Mouse (Mus musculus) adipocyte (in vitro differentiated cells): Measurements from ENCODE around the gene Fam163b.

Experiments used
- DNase-seq: peaks from one replicate; pipeline ENCODE4 v3.0.0-alpha.2; 2016; ENCODE audit warnings: low spot score

Fam163b gene

DNA sequence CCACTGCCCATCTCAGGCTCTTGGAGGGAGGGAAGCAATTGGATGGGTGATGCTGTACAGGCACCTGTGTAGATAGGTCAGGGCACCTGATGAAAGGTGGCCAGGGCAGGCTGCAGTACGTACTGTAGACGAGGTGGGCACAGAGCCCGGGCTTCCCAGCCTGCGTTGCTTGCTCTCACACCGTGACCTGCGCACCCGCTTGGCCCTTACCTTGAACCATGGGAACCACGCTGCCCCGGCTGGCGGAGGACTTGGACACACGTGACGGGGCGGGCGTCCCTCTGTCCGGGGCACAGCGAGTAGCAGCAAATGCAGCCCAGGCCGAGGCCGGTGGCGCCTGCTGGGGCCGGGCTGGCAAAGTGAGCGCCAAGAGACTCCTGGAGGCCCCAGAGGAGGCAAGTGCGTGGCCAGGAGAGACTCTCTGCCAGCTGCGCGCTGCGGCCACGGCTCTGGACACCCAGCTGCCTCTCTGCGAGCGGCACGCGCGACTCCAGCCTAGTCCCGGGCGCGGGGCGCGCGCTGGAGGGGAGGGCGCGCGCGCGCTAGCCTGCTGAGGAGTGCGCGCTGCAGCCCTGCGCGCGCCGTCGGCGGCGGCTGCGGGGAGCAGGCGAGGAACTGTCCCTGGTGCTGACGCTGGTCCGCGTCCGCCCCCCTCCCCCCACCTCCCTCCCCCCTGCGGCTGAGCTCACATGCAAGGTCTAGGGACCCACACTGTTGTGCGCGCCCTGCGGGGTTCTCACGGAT lies at the start of gene Fam163b:
Fam163b (minus strand) TSS at position 542 of the 744 bp plus-strand sequence.
- no peak for DNase-seq

DNA sequence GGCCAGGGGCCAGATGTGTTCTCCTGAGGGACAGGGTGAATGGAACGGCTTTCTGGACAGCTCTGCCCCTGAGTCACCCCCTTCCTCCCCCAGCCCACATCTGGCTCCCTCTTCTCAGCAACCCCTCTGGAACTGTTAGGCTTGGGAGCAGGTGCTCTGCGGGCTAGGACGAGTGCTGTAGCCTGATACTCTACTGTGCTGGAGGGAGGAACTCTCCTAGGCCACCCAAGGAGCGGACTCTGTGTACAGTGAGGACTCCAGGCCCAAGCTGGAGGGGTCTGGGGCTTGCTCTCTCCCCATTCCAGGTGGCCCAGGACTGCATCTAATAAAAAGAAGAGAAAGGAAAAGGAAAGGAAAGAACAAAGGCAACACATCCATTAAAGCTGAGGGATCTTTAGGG lies 47.7 kb upstream of the Fam163b start:
- DNase-seq = no peak

DNA sequence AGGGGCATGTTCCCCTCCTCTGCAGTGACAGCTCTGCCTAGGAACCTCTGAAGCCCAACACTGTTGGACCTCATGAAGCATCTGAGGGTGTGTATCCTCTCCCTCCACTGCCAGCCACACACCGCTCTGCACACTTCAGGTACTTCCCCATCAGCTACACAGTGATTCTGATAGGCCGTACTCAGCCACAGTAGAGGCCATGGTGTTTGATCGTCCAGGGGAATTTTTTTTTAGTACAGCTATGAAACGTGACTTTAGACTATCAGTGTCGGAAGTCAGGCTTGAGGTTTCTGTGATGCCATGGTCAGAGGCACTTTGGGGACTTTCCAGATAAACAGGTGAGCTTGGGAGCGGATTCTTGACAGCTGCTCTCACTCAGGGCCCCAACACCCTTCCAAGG lies 45.2 kb upstream of the Fam163b start:
- no peak for DNase-seq

DNA sequence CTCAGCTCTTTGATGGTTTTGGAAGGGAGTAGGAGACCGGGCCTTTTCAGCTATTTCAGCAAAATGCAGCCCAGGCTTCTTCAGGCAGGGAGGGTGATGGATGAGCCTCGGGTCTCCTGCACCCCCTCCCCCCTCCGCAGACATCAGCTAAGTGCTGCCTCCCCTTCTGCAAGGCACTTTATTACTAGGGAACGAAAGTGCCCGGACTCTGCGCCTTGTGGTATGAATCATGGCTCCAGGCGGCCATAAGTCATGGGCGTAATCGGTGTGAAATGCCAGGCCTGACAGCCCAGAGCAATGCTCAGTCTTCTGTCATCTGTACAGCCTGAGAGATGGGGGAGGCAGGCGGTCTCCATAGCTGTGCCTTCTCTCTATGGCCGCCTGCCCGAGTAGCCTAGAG lies 41.4 kb upstream of the Fam163b start:
- peak; percentile 11 for DNase-seq

DNA sequence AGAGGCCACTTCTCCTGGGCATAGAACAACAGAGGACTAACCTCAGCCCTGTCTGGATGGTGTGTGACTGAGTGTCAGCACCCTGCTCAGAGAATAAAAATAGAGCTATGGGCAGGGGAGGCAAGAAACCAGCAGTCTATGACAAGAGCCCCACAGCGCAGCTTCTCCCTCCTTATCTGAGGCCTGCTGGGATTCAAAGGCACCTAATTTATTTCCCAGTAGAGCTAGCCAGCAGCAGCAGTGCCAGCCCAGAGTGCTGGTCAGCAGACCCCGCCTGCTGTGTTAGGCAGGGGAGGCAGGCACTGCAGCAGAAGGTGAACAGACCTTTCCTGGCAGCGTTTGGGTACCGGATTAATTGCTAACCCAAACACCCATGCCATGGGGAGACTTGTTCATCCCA lies 39.6 kb upstream of the Fam163b start:
- DNase-seq = no peak

DNA sequence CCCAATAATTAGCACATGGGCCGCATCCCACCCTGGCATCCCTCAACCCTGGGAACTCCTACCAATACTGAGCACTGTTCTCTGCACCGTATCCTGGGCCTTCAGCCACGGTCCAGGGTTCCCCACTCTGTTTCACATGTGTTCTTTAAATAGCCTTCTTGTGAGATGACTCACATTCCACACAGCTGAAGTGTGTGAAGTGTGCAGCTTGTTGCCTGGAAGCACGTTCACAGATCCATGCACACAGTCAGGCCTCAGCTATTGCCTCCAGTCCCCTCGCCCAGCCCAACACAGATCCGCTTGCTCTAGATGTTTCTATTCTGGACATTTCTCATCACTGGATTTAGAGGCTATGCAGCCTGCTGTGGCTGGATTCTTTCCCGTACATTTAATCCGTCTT lies 36.8 kb upstream of the Fam163b start:
- no peak for DNase-seq

DNA sequence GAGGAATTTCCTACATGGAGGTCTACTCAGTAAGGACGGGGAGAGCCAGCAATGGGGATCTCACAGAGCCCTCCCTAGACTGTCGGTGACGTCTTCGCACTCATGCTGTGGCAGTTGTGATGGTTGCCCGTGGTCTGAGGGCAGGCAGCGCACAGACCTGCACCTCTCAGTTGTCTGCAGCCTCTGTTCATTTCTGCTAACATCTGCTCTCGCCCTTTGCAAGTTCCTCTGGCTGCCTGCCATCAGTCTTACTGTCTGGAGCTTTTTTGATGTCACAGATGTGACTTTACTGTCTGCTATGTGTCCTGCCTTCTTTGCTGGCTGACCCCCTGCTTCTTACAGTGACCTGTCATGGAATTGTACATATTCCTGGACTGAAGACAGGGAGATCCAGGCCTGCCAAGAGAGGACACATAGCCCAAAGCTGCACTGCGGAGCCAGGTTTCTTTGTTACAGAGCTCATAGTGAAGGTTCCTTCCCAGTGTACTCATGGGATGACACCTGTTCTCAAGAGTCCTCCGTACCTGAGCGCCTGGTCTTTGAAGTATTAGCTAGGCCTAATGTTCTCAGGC lies 33.5 kb upstream of the Fam163b start:
- peak; percentile 33 for DNase-seq

DNA sequence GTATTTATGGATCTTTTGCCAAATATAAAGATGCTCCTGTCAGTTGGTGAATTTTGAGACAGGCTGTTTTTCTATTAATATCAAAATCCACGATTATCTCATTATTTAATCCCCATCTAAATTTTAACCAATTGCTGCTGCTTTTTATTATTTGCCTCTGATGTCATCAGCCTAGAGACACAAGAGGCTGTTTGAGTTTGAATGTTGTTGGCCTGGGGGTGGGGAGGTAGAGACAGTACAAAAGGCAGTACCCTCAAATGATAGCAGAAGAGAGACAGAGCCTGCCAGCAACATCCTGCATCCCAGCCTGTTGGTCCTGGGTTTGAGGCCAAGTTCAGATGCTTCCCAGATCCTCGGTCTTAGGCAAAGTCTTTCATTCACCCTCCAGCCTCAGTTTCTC lies 32.0 kb upstream of the Fam163b start:
- DNase-seq = no peak

DNA sequence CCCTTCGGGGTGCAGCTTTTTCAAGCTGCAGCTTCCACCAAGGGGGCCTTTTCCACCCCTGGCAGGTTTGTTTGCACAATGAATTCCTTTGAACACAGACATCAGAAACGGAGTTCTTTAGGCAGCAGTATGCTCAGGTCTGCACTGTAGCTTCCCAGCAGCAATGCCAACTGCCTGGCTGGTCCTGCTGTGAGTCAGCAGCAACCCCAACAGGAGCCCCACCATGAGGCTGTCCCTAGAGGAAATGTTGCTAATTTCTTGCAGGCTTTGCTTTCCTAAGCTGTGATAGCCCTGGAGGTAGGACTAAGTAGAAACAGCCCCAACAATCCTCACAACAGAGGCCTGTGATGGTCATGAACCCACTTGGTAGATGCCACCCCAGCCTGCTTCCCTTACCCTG lies 24.7 kb upstream of the Fam163b start:
- no peak for DNase-seq

DNA sequence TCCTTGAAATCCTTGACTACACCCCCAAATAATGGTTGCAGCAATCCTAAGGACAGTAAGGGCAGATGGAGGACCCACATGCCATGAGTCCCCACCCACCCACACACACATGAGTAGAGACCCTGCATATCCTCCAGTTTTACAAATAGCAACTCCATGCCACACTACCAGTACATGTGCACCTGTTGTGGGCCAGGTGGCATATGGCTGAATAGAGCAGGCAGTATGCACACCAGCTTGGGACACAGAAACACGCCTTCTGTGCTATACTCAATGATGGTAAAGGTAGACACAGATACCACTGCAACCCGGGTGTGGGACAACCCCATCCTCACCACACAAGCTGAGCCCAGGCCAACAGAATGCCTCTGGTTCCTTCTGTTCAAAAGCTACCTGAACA lies 23.8 kb upstream of the Fam163b start:
- DNase-seq = no peak

DNA sequence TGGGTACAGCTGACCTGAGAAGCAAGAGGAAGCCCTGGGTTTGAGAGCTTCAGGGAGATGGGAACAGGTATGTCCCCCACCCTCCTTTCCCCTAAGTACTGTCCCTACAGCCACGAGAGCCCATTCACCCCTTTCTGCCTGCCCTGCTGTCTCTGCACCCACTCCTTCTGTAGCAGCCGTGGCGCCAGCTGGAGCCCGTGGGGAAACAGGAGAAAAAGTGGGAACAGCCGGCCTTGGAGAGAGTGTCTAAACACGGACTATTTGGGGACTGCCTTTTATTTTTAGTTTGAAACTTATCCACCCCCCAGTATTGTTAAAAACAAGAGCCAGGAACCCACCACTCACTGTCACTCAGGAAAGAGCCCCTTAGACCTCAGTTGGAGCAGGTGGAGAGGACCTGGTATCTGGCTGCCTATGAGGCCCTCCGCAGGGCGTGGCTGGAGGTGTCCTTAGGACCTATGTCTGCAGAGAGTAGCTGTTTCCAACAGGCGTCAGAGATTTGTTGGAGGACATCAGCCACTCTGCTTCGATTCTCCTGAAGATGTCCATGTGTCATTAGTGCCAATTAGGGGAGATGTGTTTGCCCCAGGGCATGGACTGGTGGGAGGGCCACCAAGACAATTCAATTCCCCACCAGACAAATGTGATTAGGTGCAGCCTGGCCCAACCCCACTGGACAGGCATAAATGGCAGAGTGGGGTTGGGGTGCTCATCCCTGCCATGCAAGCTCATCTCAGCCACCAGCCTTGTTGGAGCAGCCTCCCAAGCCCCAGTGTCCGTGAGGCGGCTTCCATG lies 22.7 kb upstream of the Fam163b start, which contains the start of gene Dbh:
Dbh (plus strand) TSS at position 438 of the 795 bp plus-strand sequence.
- DNase-seq = no peak

DNA sequence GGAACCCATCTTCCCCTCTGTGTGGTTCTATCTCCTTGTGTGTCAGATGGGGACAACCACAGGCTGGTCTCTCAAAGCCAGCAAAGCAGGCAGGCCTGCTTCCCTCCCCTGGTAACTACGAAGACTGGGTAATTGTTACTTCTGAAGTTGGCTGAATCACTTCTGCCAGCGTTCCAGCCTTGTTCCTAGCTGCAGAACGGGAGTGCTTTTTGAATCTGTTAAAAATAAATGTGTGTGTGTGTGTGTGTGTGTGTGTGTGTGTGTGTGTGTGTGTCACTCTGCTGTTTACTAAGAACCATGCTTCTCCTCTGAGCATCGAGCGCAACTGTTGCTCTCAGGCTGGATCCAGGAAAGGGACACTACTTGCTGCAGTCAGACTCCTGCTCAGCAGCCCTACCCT lies 21.6 kb upstream of the Fam163b start:
- no peak for DNase-seq

DNA sequence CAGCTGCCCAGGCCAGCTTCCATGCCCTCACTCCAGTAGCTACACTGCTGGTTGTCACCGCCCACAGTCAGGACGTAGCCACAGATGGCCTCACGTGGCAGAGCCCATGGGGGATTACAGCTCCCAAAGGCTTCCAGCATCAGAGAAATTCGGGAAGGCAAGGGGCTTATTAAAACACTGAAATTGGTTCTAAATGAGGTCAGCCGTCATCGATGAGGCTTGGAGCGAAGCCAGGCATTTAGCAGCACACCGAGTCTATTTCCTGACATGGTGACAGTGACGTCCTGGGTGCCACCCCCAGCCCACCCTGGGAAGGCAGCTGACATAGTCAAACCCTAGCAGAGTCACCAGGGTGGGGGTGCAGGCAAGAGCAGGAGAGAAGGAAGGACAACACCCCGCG lies 20.4 kb upstream of the Fam163b start:
- DNase-seq = no peak

DNA sequence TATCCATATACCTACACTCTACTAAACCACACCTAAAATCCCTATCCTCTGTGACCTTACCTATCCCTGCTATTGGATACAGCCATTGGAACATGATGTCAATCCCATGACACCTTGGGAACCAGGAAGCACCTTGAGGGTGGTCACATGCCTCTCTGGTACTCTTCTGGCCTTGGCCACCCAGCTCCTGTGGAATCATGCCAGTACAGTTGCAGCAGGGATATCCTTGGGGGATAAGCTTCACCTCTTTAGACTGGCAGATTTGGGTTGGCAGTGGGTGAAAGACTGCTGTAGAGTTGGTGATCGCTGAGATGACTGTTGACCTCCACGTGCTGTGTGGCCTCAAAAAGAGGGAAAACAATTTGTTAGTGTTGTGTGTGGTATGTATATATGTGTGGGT lies 19.2 kb upstream of the Fam163b start:
- no peak for DNase-seq

DNA sequence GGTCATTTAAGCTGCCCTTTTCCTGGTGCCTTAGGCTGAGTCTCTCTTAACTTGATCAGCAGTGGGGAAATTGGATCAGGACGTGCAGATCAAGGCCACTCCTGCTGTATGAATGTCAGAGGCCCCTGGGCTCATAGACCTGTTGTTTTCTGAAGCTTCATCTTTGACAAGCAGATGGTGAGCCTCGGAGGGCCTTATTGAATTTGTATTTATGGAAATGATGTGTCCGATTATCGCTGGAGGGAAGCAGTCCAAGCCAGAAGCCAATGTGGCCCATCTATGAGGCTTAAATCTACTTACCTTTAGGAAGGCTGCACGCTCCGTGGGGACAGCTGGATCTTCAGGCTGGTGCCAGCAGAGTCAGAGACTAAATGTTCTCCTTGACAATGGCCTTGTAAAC lies 14.3 kb upstream of the Fam163b start:
- no peak for DNase-seq

DNA sequence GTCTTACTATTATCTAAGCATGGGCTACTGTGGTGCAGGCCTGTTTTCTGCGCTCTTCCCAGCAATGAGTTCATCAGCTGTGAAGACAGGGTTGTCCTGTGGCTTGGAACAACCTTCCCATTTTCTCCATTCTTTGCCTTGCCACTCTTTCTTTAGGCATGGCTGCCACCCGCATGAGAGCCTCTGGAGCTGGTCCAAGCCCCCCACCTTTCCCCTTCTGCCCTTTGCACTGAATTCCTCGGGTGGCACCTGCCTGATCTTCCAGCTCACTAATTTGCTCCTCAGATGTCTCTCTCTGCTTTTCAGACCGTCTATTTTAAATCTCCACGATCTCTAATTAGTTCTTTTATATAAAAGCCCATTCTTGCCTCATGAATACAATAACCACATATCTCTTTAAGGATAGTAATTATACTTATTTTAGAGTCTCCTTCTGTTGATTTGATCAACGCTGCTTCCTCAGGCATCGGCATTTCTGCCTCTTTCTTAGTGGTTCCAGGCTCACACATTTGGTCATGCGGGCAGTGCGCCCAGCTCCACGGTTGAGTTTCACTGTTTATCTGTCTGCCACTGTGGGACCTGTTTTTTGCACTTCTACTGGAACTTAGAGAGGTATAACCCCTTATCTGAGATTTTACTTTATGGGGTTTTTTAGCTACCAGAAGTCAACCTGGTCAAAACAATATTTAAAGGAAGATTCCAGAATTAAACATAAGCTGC lies 12.3 kb upstream of the Fam163b start:
- no peak for DNase-seq

DNA sequence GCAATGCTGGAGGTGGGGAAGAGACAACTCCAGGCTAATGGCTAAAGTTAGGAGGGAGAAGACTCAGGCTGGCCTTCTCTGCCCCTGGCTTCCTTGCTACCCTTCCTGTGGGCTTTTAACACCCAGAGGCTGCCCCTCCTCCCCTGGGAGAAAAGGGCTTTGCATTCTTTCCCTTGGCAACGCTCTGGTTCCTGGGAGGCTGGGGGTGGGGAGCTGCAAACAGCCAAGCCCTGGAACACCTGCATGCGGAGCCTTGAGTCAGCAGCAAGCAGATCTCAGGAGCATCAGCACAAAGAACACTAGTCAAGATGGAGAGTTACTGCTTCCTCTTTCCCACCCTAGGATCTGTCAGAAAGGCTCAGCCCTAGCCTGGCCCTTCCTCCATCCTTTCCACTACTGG lies 7.2 kb upstream of the Fam163b start:
- DNase-seq = no peak

DNA sequence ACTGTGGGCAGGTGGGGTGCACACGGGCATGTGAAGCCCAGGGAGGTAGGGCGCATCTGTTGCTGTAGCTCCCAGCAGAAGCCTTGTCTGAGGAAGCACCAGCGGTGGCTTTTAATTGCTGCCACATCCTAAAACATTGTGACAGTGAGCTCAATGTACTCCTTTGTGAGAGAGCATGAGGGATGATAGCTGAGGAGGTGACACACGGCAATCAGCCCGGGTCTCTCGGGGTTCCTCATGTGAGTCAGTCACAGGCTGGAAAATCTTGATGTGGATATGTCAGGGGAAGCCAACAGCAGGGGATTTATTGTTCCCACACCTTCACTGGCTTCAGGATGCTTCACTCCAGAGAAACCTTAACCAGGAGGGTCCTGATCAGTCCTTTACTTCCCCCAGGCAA lies 4.5 kb upstream of the Fam163b start:
- no peak for DNase-seq

DNA sequence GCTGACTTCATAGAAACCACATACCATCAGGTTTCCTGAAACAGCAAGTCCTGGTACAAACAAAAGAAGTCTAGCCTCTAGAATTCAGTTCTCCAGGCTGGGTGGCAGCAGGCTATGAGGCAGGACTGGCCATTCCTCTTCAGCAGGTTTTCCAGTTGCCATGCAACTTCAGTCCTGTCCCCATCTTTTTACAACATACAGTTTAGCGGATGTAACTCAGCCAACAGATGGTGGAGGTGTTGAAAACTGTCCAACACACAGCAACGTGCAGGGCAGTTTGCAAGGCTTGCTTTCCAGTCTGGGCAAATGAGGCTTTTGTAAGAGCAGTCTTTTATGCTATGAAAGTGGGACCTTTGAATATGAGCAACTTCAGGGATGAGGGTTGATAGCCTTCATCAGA lies 2.7 kb upstream of the Fam163b start:
- no peak for DNase-seq

DNA sequence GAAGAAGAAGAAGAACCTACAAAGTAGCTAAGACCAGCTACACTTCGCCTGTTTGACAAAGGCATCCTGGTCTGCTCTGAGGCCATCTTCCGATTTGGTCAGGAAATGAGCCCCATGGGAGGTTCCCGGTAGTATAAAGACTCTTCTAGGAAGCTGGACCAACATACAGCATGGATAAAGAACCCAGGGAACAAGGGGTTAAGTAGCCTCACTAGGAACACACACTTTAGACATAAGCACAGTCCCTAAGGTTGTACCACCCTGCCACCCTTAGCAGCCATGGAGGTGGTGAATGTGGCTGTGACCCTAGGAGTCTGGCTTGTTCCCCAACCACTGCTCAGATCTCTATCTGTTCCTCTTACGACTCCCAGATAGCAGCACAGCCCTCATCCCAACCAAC lies 3.9 kb downstream of the Fam163b start:
- DNase-seq = no peak

DNA sequence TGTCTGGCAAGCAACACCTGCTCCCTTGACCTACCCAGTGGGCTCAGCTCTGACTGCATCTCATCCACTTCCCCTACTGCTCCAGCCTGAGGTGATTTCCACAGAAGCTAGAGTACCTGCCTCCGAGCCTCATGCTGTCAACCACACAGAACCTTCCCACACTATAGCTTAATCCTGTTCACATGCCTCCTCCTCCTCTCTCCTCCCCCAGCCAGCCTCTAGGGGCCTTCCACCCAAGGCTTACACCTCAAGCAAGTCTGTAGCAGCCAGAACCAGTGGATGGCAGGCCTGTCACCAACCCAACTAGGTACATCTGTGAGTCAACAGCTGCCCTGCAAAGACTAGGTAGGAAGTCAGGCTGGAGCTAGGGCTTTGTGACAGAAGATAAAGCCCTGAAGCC lies 5.5 kb downstream of the Fam163b start:
- no peak for DNase-seq

DNA sequence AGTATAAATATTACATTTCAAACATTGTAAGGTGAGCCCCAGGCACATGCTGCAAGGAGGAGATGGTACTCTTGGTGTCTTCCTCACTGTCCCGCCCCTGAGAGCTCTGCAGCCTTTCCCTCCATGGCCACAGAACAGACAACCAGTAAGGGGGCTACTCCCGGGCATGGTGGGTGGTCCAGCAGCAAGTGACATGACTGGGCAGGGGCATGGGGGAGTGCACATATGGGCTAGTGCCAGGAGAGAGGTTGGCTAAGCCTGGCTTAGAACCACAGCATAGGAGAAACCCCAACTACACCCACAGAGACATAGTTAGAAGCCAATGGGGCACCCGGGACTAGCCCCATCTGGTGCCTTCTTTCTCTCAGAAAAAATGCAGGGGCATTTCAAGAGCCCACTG lies 6.0 kb downstream of the Fam163b start:
- DNase-seq = no peak

DNA sequence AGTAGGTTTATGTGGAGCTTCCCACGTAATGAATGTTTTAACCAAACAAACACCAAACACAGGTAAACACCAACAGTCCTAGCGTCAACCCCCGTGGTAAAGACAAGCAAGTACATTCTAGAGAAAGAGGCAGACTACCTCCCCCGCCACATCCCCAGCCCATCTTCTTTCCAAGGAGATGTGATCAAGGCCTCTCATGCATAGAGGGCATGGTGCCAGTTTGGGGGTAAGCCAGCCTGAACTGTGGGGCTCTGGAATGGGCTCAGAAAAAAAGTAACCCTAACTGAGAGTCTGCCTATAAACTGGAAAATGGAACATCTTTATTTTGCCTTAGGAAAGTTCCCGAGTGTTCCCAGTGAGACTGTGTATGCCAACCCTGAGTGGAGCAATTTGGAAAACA lies 6.4 kb downstream of the Fam163b start:
- no peak for DNase-seq
